Mouse (Mus musculus) bone marrow, adult 2 months (tissue): ENCODE data around the gene Slc51a. TPM values are rescaled to one million over a fixed set of nuclear protein-coding genes. Genes with fewer than 3 reads are reported as not detected.

Experiments used
- H3K27ac ChIP-seq: fragments of 200-500 bp; 2 replicates; pipeline ENCODE4 v1.5.1; 2012; ENCODE audit warnings: low read depth, mild to moderate bottlenecking, control low read depth, inconsistent platforms, low read length; ENCODE audit not compliant: control insufficient read depth, poor library complexity, insufficient read depth
- H3K4me1 ChIP-seq: fragments of 200-500 bp; 2 replicates; pipeline ENCODE4 v1.6.1; 2011; ENCODE audit warnings: low read length; ENCODE audit not compliant: control insufficient read depth, insufficient read depth
- H3K4me3 ChIP-seq: fragments of 200-500 bp; replicated peaks from 2 replicates; pipeline ENCODE3; 2011; ENCODE audit warnings: mild to moderate bottlenecking, low read depth, low read length, control low read depth; ENCODE audit not compliant: control insufficient read depth
- CTCF ChIP-seq: fragments of 200-500 bp; IDR thresholded peaks from 2 replicates; pipeline ENCODE4 v1.5.1; 2011; ENCODE audit warnings: low read length, control low read depth; ENCODE audit not compliant: control insufficient read depth, insufficient read depth
- POLR2A ChIP-seq: fragments of 200-500 bp; IDR thresholded peaks from 2 replicates; pipeline ENCODE4 v1.6.1; 2011; ENCODE audit warnings: low read depth, mild to moderate bottlenecking, control low read depth, low read length, borderline replicate concordance; ENCODE audit not compliant: control insufficient read depth
- WGBS: fragments of 180-500 bp; shearing (Covaris S2); methylation state at CpG from one replicate; pipeline ENCODE4 v1.1.7; 2018; 5-methylcytosine and 5-hydroxymethylcytosine counted together
- polyA plus RNA-seq: library from polyadenylated mRNA; stranded (reverse); fragments of >200 nt; gene quantifications from 2 replicates; pipeline ENCODE4 v1.2.4, GENCODE M21; 2011; ENCODE audit warnings: low replicate concordance; ENCODE audit not compliant: missing spikeins, insufficient read depth, insufficient read length

The Slc51a gene
- polyA plus RNA-seq, 1 experiment = not detected

GRCm38 (mm10) chr16:32427506-32427905, 60.2 kb downstream of the Slc51a start:
- no peaks in the 10 kb centered on the region for H3K4me1 ChIP-seq
- no peak overlapping the region for H3K27ac ChIP-seq
- 82% methylated on average over 3 of the region's 3 CpGs for WGBS
- no peak overlapping the region for H3K4me3 ChIP-seq
- no peak for TF ChIP-seq CTCF
- TF ChIP-seq POLR2A = no peak

Other genes with a start within 250 kb of the Slc51a start
- 4.4 and 6.0 TPM in 2 replicates for gene Fbxo45, start 240.7 kb downstream of the Slc51a start, polyA plus RNA-seq
- gene Wdr53, start 240.7 kb downstream of the Slc51a start, polyA plus RNA-seq = 14.0 and 15.5 TPM in 2 replicates
- gene Smco1, start 216.4 kb downstream of the Slc51a start, polyA plus RNA-seq = not detected in 2 replicates
- gene Rnf168, start 210.4 kb downstream of the Slc51a start, polyA plus RNA-seq = 22.6 and 32.5 TPM in 2 replicates
- 7.1 and 9.0 TPM in 2 replicates for gene Ubxn7, start 155.6 kb downstream of the Slc51a start, polyA plus RNA-seq
- gene Tm4sf19, start 87.4 kb downstream of the Slc51a start, polyA plus RNA-seq = 3.2 TPM in 1 of 2 replicates, not detected in the other
- 5.4 and 13.9 TPM in 2 replicates for gene Tctex1d2, start 68.2 kb downstream of the Slc51a start, polyA plus RNA-seq
- gene Pcyt1a, start 57.0 kb downstream of the Slc51a start, polyA plus RNA-seq = 40.6 and 49.6 TPM in 2 replicates
- gene Zdhhc19, start 8.4 kb upstream of the Slc51a start, polyA plus RNA-seq = not detected in 2 replicates
- 210 and 334 TPM in 2 replicates for gene Tfrc, start 121.0 kb upstream of the Slc51a start, polyA plus RNA-seq
- gene Tnk2, start 156.0 kb upstream of the Slc51a start, polyA plus RNA-seq = 70.2 and 105 TPM in 2 replicates
- not detected in 2 replicates for gene Muc4, start 248.0 kb upstream of the Slc51a start, polyA plus RNA-seq